Mouse (Mus musculus) urinary bladder, postnatal 36 days (tissue): ENCODE measurements around the gene Olfr869.

Source experiments
- DNase-seq, 2 experiments: peaks; one replicate each; pipeline ENCODE4 v3.0.0; 2022; ENCODE audit warnings: low spot score in 2 of 2, mixed read lengths in 1 of 2

Gene Olfr869

GRCm38 (mm10) chr9:20128709-20129108 lies at the start of gene Olfr869:
TSS of gene Olfr869 (plus strand) at chr9:20129009.
- DNase-seq = no peak

- DNase-seq = no peak
Measured at GRCm38 (mm10) chr9:20098326-20098725, 30.5 kb upstream of the Olfr869 start, which contains the start of gene Olfr868. TSS of gene Olfr868 (plus strand) at chr9:20098626.

- DNase-seq = no peak
Measured at GRCm38 (mm10) chr9:20149706-20150105, 20.9 kb downstream of the Olfr869 start.

- DNase-seq = no peak
Measured at GRCm38 (mm10) chr9:20173957-20174356, 45.1 kb downstream of the Olfr869 start, which contains the start of gene Olfr870. TSS of gene Olfr870 (minus strand) at chr9:20174057.

GRCm38 (mm10) chr9:20179463-20179862 lies 50.7 kb downstream of the Olfr869 start:
- no peak for DNase-seq
